Mouse (Mus musculus): ENCODE results near the gene Sema3a.
"Not testable (repeated sequence)": the region's sequence is repeated elsewhere in the genome, so short reads cannot be mapped to it uniquely, and the experiment has no call there.

Sema3a gene

GRCm38 (mm10) chr5:13432574-13432973 is 307.4 kb downstream of the Sema3a start:
- DNase-seq, result no peak

DNA sequence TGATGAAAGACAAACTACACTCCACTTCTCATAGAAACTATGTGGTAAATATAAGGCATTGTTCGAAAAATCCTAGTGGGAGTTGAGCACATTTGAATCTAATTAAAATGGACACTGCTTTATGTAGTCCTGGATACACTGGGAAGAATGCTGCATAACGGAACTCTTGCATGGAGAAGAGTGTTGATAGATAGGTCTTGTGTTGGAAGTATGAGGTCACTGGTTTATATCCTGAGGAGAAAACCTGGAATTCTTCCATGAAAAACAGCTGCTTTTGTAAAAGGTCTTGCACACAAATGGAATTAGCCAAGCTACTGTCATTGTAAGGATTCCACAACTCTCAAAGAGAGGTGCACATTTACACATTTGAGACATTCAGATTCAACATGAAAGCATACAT is 308.1 kb downstream of the Sema3a start:
- DNase-seq, result no peak

DNA sequence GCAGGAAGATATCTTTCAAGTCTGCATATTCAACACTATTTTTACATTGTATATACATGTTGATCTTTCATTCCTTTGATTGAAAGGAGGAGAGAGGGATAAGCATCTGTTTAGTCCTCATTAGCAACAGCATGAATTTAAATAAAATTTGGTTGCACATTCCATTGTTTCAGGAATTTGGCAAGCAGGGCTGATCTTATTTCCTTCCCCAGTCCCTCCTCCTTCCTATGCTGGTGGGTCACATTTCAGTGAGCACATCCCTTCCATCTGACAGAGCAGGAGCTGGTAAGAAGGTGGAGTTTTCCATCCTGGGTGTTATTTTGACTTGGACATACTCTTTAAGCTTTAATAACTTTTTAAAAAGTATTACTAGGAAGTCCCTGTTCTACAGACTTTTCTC is 315.9 kb downstream of the Sema3a start:
- DNase-seq, result no peak

- DNase-seq, result no peak
These were observed 335.2 kb downstream of the Sema3a start for GRCm38 (mm10) chr5:13460182-13461001.

DNA sequence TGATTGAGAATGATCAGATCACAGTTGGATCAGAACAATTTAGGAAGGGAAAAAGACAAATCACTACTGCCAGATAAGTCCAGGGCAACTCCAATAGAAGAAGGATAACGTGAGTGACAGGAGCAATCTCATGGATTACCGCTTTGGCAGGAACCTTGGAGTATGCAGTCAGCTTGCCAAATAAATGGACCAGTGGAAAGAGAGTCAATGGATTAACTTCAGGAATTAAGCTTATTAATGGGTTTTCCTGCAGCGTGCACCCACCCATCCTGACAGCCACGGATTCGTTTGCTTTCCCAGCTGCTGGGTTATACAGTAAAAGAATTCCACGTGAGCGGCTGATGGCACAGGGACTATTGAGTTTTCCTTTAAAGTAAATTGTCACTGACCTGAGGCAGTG is 343.6 kb downstream of the Sema3a start:
- DNase-seq, result no peak

DNA sequence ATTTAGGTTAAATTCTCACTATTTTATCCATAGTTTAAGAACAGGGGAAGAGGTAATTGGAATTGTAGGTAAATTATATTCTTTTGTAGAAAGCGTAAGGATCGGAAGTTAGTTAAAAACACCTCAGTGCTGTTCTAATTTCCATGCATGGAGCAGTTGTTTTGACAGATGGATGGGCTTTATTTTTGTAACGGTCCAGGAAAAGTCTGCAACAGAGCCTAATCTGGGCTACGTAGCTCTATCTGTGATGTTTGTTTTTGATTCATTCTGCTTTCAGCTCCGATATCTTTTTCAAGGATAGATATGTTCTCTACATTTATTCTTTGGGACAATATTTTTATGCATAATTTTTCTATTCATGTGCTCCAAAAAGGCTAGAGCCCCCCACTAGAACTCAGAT is 344.2 kb downstream of the Sema3a start:
- no peak for DNase-seq

- no peak for DNase-seq
These were observed 345.1 kb downstream of the Sema3a start for GRCm38 (mm10) chr5:13470057-13470905.

- DNase-seq, result no peak
These were observed 352.4 kb downstream of the Sema3a start for GRCm38 (mm10) chr5:13477653-13478052.

- DNase-seq, result no peak
These were observed 363.5 kb downstream of the Sema3a start for GRCm38 (mm10) chr5:13488671-13489070.

DNA sequence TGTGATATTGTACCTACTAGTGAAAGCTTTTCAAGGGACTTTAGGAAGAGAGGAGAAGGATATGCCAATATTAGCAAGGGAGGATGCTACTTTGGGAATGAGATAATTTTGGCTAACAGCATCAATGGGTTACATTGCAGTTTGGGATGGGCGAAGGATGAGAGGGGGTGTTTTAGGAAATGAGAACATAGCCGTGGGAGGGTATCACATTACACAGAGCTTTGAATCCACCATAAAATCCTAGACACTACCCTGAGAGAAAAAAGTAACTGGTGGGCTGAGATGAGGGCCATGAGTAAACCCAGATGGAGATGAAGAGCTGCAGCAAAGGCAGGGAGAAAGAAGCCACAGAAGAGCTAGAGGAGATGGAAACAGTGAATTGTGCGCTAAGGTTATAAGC is 370.8 kb downstream of the Sema3a start:
- DNase-seq, result not testable (repeated sequence)

DNA sequence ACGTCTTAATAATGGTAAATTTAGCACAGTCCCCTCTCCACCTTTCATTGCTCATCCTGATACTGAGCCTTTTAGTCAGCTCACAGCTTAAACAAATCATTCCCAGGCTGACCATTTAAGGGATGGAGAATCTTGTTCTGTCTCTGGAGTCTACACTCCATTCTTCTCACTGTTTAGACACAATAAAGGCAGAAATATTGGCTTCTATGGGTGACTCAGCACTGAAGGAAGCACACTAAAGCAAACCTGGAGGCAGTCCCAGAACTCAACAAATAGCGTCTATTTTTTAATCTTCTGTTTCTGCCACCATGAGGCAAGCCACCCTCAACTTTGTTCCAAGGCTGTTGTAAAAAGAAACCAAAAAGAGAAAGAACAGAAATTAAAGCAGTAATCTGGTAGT is 374.6 kb downstream of the Sema3a start:
- no peak for DNase-seq

- no peak for DNase-seq
These were observed 380.8 kb downstream of the Sema3a start for GRCm38 (mm10) chr5:13505839-13506499.

DNA sequence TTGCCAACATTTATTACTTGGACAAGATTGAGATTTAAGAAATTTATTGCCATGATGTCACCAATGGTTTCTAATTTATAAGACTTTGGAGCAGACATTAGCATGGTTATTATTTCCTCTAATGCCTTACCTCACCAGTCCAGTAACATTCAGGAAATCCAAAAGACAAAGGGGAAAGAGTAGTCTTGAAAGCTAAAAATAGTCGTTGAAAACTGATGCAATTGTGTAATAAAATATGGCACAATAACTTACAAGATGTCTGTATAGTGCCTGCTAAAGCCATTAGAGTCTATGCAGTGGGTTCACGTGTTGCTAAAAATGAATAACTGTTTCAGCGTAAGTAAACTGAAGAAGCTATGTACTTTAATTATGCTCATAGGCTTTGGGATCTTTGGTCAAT is 383.9 kb downstream of the Sema3a start:
- DNase-seq, result no peak

DNA sequence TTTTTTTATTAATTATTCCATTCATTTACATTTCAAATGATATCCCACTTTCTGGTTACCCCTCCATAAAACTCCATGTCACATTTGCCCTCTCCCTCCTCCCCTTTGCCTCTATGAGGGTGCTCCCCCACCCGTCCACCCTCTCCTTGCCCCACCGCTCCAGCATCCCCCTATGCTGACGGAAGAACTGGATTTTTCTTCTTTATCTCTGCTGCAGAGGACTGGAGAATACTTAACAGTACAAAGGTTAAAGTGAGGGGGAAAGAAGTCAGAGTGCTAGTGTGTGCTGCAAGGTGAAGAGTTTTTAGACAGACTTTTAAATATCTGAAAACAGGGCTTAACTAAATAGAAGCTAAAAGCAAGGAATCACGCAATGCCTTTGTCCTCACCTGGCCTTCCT is 391.8 kb downstream of the Sema3a start:
- DNase-seq, result no peak

- no peak for DNase-seq
These were observed 400.4 kb downstream of the Sema3a start for GRCm38 (mm10) chr5:13525597-13525996.

DNA sequence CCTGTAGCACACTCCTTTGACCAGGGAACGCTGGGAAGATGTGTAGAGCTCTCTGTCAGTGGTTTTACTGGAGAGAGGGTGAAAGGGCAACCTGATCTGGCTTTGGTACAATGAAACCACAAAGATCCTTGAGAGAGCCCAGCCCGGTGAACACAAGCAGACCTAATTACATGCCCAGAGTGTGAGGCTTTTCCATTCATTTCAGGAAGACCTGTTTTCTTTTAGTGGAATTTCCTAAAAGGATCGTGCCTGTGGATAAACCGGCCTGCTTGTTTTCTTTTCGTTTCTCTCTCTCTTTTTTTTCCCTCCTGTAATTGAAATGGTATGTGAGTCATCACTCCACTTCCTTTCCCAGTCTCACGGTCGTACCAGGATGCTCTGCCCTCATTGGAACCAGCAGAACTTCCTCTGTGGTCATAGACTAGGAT is 401.8 kb downstream of the Sema3a start:
- no peak for DNase-seq

DNA sequence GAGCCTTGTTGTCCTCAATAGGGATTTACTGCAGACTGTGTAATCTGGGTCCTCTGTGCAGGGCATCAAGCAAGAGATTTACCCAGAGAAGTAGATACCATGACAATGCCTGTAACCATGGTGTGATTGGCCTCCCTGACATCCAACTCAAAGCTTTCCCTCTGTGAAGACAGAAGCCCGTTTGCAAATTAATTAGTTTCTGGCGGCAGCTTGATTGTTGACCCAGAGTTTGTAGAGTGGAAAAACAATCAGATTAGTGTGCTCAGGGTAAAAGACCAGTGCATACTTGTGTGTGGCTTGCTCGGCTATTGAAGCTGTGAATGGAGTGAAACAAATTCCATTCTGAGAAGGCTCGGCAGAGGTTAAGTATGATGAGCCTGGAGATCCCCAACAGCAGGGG is 404.0 kb downstream of the Sema3a start:
- DNase-seq, result no peak

DNA sequence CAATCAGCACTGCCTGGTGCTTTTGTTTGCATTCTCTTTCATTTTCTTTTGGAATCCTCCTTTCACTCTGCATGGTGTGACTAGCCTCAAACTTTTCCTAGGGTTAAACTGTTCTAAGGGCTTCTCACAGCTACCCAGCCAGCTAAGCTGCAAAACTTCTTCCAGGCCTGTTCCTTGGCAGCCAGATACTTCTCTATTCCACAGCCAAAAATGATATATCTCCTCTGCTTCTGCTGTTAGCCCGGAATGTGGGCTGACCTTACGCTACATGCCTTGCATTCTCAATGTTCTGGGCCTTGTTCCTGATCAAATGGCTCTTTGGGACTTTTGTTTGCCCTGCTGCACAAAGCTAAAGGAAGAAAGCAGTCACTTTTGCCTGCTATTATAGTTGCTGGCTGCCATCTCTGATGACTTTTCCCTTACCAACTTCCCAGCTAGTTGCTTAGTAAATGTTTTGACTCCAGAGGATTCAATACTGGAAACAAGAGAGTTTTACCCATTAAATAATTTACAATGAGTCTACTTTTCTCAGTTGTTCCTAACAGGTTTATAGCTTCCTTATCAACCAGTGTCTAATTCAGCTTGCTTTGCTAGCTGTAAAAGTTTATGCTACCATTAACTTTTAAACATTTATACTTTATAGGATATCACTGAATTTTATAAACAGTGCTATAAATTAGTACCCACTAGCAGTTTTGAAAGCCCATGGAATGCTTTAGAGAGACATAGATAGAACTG is 422.4 kb downstream of the Sema3a start:
- no peak for DNase-seq

DNA sequence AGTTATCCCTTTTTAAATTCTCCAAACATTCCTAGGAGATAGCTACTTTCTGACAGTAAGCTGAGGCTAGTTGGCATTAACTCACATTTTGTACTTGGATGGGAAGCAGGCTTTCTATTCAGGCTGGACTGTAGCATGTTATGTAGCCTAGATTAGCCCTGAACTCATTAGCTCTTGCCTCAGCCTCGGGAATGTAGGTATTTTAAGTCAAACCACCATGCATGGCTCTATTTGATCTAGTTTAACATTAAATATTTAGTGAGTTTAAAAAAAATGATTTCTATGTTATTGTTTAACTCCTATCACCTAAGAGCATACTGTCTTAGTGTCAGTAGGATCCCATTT is 423.0 kb downstream of the Sema3a start:
- no peak for DNase-seq

GRCm38 (mm10) chr5:13549080-13549479 is 423.9 kb downstream of the Sema3a start:
- DNase-seq, result no peak

- no peak for DNase-seq
These were observed 425.7 kb downstream of the Sema3a start for GRCm38 (mm10) chr5:13550953-13551352.

DNA sequence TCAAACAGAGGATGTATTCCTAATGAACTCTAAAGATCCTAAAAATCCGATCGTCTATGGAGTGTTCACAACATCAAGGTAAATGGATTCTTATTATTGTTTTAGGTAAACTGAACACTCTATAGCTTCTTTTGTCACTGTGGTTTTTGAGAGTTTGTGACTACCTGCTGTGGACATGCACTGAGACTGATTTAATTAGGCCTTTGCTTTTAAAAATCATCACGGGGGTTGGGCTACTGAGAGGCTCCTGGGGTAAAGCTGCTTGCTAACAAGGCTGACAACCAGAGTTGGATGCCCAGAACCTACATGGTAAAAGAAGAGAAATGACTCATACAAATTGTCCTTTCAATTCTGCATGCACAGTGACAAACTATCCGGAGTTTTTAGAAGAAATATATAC is 432.0 kb downstream of the Sema3a start:
- DNase-seq, result no peak

GRCm38 (mm10) chr5:13573867-13574266 is 448.7 kb downstream of the Sema3a start:
- DNase-seq, result no peak

Data from thymus, postnatal 36 days (tissue).